Mouse (Mus musculus) kidney, postnatal 4 days (tissue): ENCODE results near the gene Lpar2.

Experiments used
- DNase-seq, 2 experiments: peaks; one replicate each; pipeline ENCODE4 v3.0.0; 2021; ENCODE audit warnings: mixed read lengths in 2 of 2

Lpar2 gene

GRCm38 (mm10) chr8:69822386-69823191 lies at the start of gene Lpar2:
TSS of gene Lpar2 (plus strand) at chr8:69822429.
- peak; percentile 85 to 89 for DNase-seq

GRCm38 (mm10) chr8:69774503-69775148 lies 47.6 kb upstream of the Lpar2 start, which contains the start of gene Gm20422:
TSS of gene Gm20422 (minus strand) at chr8:69774886.
- peak; percentile 87 to 94 for DNase-seq

GRCm38 (mm10) chr8:69775149-69775534 lies 47.1 kb upstream of the Lpar2 start:
- no peak for DNase-seq

GRCm38 (mm10) chr8:69777111-69777510 lies 45.1 kb upstream of the Lpar2 start:
- DNase-seq, result no peak

- DNase-seq, result no peak
Observed at GRCm38 (mm10) chr8:69789105-69789504, 33.1 kb upstream of the Lpar2 start.

GRCm38 (mm10) chr8:69789731-69790130 lies 32.5 kb upstream of the Lpar2 start:
- DNase-seq, result no peak

- no peak for DNase-seq
Observed at GRCm38 (mm10) chr8:69790364-69790763, 31.9 kb upstream of the Lpar2 start.

GRCm38 (mm10) chr8:69790773-69791367 lies 31.4 kb upstream of the Lpar2 start, which contains the start of the genes Atp13a1 and Zfp866:
TSS of gene Atp13a1 (plus strand) at chr8:69791163.
TSS of gene Zfp866 (minus strand) at chr8:69791178.
- DNase-seq, result peak; percentile 90 to 94

GRCm38 (mm10) chr8:69791415-69792068 lies 30.7 kb upstream of the Lpar2 start:
- peak; percentile 55 to 71 for DNase-seq

GRCm38 (mm10) chr8:69793666-69794065 lies 28.6 kb upstream of the Lpar2 start:
- DNase-seq, result no peak

GRCm38 (mm10) chr8:69794096-69794495 lies 28.1 kb upstream of the Lpar2 start:
- DNase-seq, result no peak

- no peak for DNase-seq
Observed at GRCm38 (mm10) chr8:69794901-69795300, 27.3 kb upstream of the Lpar2 start.

- DNase-seq, result no peak
Observed at GRCm38 (mm10) chr8:69796721-69797345, 25.4 kb upstream of the Lpar2 start.

GRCm38 (mm10) chr8:69797661-69798060 lies 24.6 kb upstream of the Lpar2 start:
- DNase-seq, result no peak

- no peak for DNase-seq
Observed at GRCm38 (mm10) chr8:69799261-69799660, 23.0 kb upstream of the Lpar2 start.

GRCm38 (mm10) chr8:69799946-69800345 lies 22.3 kb upstream of the Lpar2 start:
- no peak for DNase-seq

GRCm38 (mm10) chr8:69801796-69802195 lies 20.4 kb upstream of the Lpar2 start:
- DNase-seq, result no peak

- no peak for DNase-seq
Observed at GRCm38 (mm10) chr8:69802216-69802615, 20.0 kb upstream of the Lpar2 start.

- no peak for DNase-seq
Observed at GRCm38 (mm10) chr8:69803366-69803765, 18.9 kb upstream of the Lpar2 start.

GRCm38 (mm10) chr8:69804537-69804936 lies 17.7 kb upstream of the Lpar2 start:
- no peak for DNase-seq

GRCm38 (mm10) chr8:69805086-69805485 lies 17.1 kb upstream of the Lpar2 start:
- no peak for DNase-seq

- DNase-seq, result no peak
Observed at GRCm38 (mm10) chr8:69805491-69805890, 16.7 kb upstream of the Lpar2 start.

- no peak for DNase-seq
Observed at GRCm38 (mm10) chr8:69807236-69807635, 15.0 kb upstream of the Lpar2 start.
